ENCODE assay signal across 15 mouse cellular contexts in genomic region chr4:57129718-57130515, GRCm38 (mm10). TPM values are rescaled to one million over a fixed set of nuclear protein-coding genes. Genes with fewer than 3 reads are reported as not detected.
DNase-seq lines count a peak whose midpoint lies in the region; ATAC-seq and TF ChIP-seq lines count a peak whose summit lies in the region.
"Had no signal": no experiment of that assay in that cellular context is flagged by ENCODE, and none has a peak within 500 bp of the region (broad histone marks: within the 10 kb centered on the region; RNA-seq: fewer than 3 reads in every experiment).

No protein-coding gene starts in this region.

- no peak overlapping the region for H3K9ac ChIP-seq in limb, embryonic 12.5 days (replicated peaks)
- H3K9ac ChIP-seq in kidney, embryonic 16.5 days (replicated peaks; ENCODE audit: low read length), result no peak overlapping the region
- H3K9ac ChIP-seq: hindbrain, embryonic 14.5 days; neural tube, embryonic 12.5 days had no signal

- DNase-seq in limb, embryonic 10.5 days (ENCODE audit: low spot score), result no peak
- peak; percentile 63 for DNase-seq in brain, adult 2 months (ENCODE audit: low read depth, low spot score)
- DNase-seq in thymus, postnatal 4 days, result no peak
- no peak for DNase-seq in adrenal gland, postnatal 4 days (ENCODE audit: low spot score in 2 of 2)
- DNase-seq: layer of hippocampus, postnatal 36 days; right cerebral cortex, postnatal 14 days; thymus, adult 2 months had no signal

- H3K27me3 ChIP-seq in limb, embryonic 12.5 days, result no peaks in the 10 kb centered on the region
- 0 out of 2 replicates have a peak, but pooled peaks cover 4% of the 10 kb centered on the region for H3K27me3 ChIP-seq in limb, embryonic 10.5 days (ENCODE audit: low read depth, poor library complexity, severe bottlenecking)
- H3K27me3 ChIP-seq in kidney, embryonic 16.5 days (ENCODE audit: insufficient read depth, low read length), result no peaks in the 10 kb centered on the region
- no peaks in the 10 kb centered on the region for H3K27me3 ChIP-seq in small intestine, adult 2 months (ENCODE audit: control insufficient read depth, insufficient read depth, low read length)
- H3K27me3 ChIP-seq: neural tube, embryonic 12.5 days had no signal

- 0 out of 2 replicates have a peak overlapping the region, but pooled peaks have one; percentile 7 for H3K27ac ChIP-seq in limb, embryonic 12.5 days
- H3K27ac ChIP-seq in limb, embryonic 10.5 days, result no peak overlapping the region
- no peak overlapping the region for H3K27ac ChIP-seq in kidney, embryonic 16.5 days (ENCODE audit: low read length)
- H3K27ac ChIP-seq in small intestine, adult 2 months (ENCODE audit: insufficient read depth, low read depth, low read length), result peak overlapping the region; percentile 100
- H3K27ac ChIP-seq: heart, embryonic 10.5 days; hindbrain, embryonic 14.5 days; neural tube, embryonic 12.5 days had no signal

- no peak for ATAC-seq in limb, embryonic 12.5 days (ENCODE audit: insufficient number of reproducible peaks, insufficient read depth, low FRiP score, low TSS enrichment, low read depth)
- peak; percentile 44; the same call in 1 of the 2 replicates for ATAC-seq in kidney, embryonic 16.5 days (ENCODE audit: low FRiP score, low TSS enrichment)
- ATAC-seq in CD4-positive, CD25-positive, alpha-beta regulatory T cell, adult 4 months, result no peak

- no peaks in the 10 kb centered on the region for H3K36me3 ChIP-seq in limb, embryonic 12.5 days
- H3K36me3 ChIP-seq in limb, embryonic 10.5 days, result no peaks in the 10 kb centered on the region
- no peaks in the 10 kb centered on the region for H3K36me3 ChIP-seq in kidney, embryonic 16.5 days (ENCODE audit: insufficient read depth, low read length)
- H3K36me3 ChIP-seq in small intestine, adult 2 months (ENCODE audit: control insufficient read depth, insufficient read depth, low read length), result no peaks in the 10 kb centered on the region
- H3K36me3 ChIP-seq: heart, embryonic 10.5 days; neural tube, embryonic 12.5 days had no signal

- 62% methylated on average over 11 of the region's 11 CpGs for WGBS in limb, embryonic 12.5 days
- 68% methylated on average over 11 of the region's 11 CpGs for WGBS in limb, embryonic 10.5 days
- WGBS in kidney, embryonic 16.5 days, result 53% methylated on average over 11 of the region's 11 CpGs
- WGBS in small intestine, adult 2 months, result 22% methylated on average over 11 of the region's 11 CpGs

- TF ChIP-seq POLR2A in small intestine, adult 2 months (IDR thresholded peaks at IDR 0.05; ENCODE audit: low read depth, low read length), result peak; percentile 15; the same call in 1 of the 2 replicates

- H3K4me3 ChIP-seq in limb, embryonic 12.5 days (replicated peaks), result no peak overlapping the region
- no peak overlapping the region for H3K4me3 ChIP-seq in limb, embryonic 10.5 days
- no peak overlapping the region for H3K4me3 ChIP-seq in kidney, embryonic 16.5 days (ENCODE audit: low read length)
- H3K4me3 ChIP-seq in small intestine, adult 2 months (ENCODE audit: low read depth, low read length), result no peak overlapping the region; the same call in 1 of the 2 replicates
- H3K4me3 ChIP-seq: heart, embryonic 10.5 days; megakaryocyte, embryonic 14.5 days; neural tube, embryonic 12.5 days had no signal

- H3K9me3 ChIP-seq in limb, embryonic 12.5 days, result no peaks in the 10 kb centered on the region
- no peaks in the 10 kb centered on the region for H3K9me3 ChIP-seq in limb, embryonic 10.5 days (replicated peaks)
- no peaks in the 10 kb centered on the region for H3K9me3 ChIP-seq in kidney, embryonic 16.5 days (ENCODE audit: low read length)
- H3K9me3 ChIP-seq: heart, embryonic 10.5 days; megakaryocyte, embryonic 14.5 days; neural tube, embryonic 12.5 days had no signal

- H3K4me2 ChIP-seq in limb, embryonic 12.5 days, result no peak overlapping the region
- H3K4me2 ChIP-seq in kidney, embryonic 16.5 days (replicated peaks; ENCODE audit: low read depth, low read length), result no peak overlapping the region
- H3K4me2 ChIP-seq: hindbrain, embryonic 14.5 days; neural tube, embryonic 12.5 days had no signal

- TF ChIP-seq CTCF in small intestine, adult 2 months (IDR thresholded peaks at IDR 0.05; ENCODE audit: extremely low read depth, insufficient read length, insufficient replicate concordance, low read depth, low read length), result no peak

- peaks cover 18% of the 10 kb centered on the region for H3K4me1 ChIP-seq in limb, embryonic 12.5 days (replicated peaks)
- peaks cover 12% of the 10 kb centered on the region for H3K4me1 ChIP-seq in limb, embryonic 10.5 days
- H3K4me1 ChIP-seq in kidney, embryonic 16.5 days (ENCODE audit: insufficient read depth, low read length), result no peaks in the 10 kb centered on the region; the same call in 1 of the 2 replicates
- H3K4me1 ChIP-seq in small intestine, adult 2 months (ENCODE audit: control insufficient read depth, insufficient read depth, insufficient read length, low read length), result peaks cover 58% of the 10 kb centered on the region
- H3K4me1 ChIP-seq: neural tube, embryonic 12.5 days had no signal

RNA-seq across cellular contexts. Expression of gene Epb41l4b, which starts 13.3 kb away (rescaled TPM):
- polyA plus RNA-seq in limb, embryonic 12.5 days (2016; fragmentation: Nextera tagmentation; extraction: Ambion mirVana), result 2.2 and 2.4 TPM in 2 replicates
- 1.1 and 1.6 TPM in 2 replicates for polyA plus RNA-seq in limb, embryonic 10.5 days (2016; fragmentation: Nextera tagmentation; extraction: Ambion mirVana)
- 2.0 and 2.5 TPM in 2 replicates for polyA plus RNA-seq in kidney, embryonic 16.5 days (2015; fragmentation: Nextera tagmentation; extraction: Ambion mirVana)
- 32.6 and 81.4 TPM in 2 replicates for polyA plus RNA-seq in small intestine, adult 2 months (2012; rRNA removed)
- not detected for polyA plus RNA-seq in CD4-positive, CD25-positive, alpha-beta regulatory T cell, adult 4 months (2017; shearing (Covaris generic))
- total RNA-seq in adrenal gland, postnatal 4 days (2021), result 1 to 10 TPM; 7.6 to 8.1 TPM

Comparison
In these comparisons a context has a peak if more than half of its experiments do, and no peak if none do; other contexts are left out.
1. H3K27ac ChIP-seq: peak in limb, embryonic 12.5 days (single experiment) and small intestine, adult 2 months (single experiment); none in limb, embryonic 10.5 days (single experiment) and kidney, embryonic 16.5 days (single experiment).